Mouse (Mus musculus): Measurements from ENCODE around the gene Tceanc2.

The Tceanc2 gene

GRCm38 (mm10) chr4:107178830-107179490 lies at the start of gene Tceanc2:
Gene Tceanc2, minus strand, starts transcription at chr4:107179116.
- DNase-seq (ENCODE audit: low spot score in 2 of 2), result peak; percentile 63 to 83

- no peak for DNase-seq (ENCODE audit: low spot score in 2 of 2)
These were observed 47.4 kb upstream of the Tceanc2 start for GRCm38 (mm10) chr4:107226313-107226712.

GRCm38 (mm10) chr4:107223225-107224204 lies 44.6 kb upstream of the Tceanc2 start:
- peak in 1 of 2 experiments; percentile 28 for DNase-seq (ENCODE audit: low spot score in 2 of 2)

GRCm38 (mm10) chr4:107221524-107221923 lies 42.6 kb upstream of the Tceanc2 start:
- no peak for DNase-seq (ENCODE audit: low spot score in 2 of 2)

- peak; percentile 76 to 86 for DNase-seq (ENCODE audit: low spot score in 2 of 2)
These were observed 38.7 kb upstream of the Tceanc2 start for GRCm38 (mm10) chr4:107217574-107217973.

- DNase-seq (ENCODE audit: low spot score in 2 of 2), result no peak
These were observed 34.5 kb upstream of the Tceanc2 start for GRCm38 (mm10) chr4:107213279-107214011.

GRCm38 (mm10) chr4:107211936-107212335 lies 33.0 kb upstream of the Tceanc2 start:
- DNase-seq (ENCODE audit: low spot score in 2 of 2), result no peak

GRCm38 (mm10) chr4:107211465-107211864 lies 32.5 kb upstream of the Tceanc2 start:
- DNase-seq (ENCODE audit: low spot score in 2 of 2), result no peak

- DNase-seq (ENCODE audit: low spot score in 2 of 2), result no peak
These were observed 31.7 kb upstream of the Tceanc2 start for GRCm38 (mm10) chr4:107210483-107211097.

GRCm38 (mm10) chr4:107208880-107209279 lies 30.0 kb upstream of the Tceanc2 start, which contains the start of gene Ldlrad1:
Gene Ldlrad1, plus strand, starts transcription at chr4:107209180.
- DNase-seq (ENCODE audit: low spot score in 2 of 2), result no peak

- DNase-seq (ENCODE audit: low spot score in 2 of 2), result no peak
These were observed 28.1 kb upstream of the Tceanc2 start for GRCm38 (mm10) chr4:107207016-107207415.

GRCm38 (mm10) chr4:107203001-107203400 lies 24.1 kb upstream of the Tceanc2 start:
- no peak for DNase-seq (ENCODE audit: low spot score in 2 of 2)

GRCm38 (mm10) chr4:107201779-107202178 lies 22.9 kb upstream of the Tceanc2 start:
- DNase-seq (ENCODE audit: low spot score in 2 of 2), result no peak

GRCm38 (mm10) chr4:107198072-107198471 lies 19.2 kb upstream of the Tceanc2 start:
- DNase-seq (ENCODE audit: low spot score in 2 of 2), result no peak

- no peak for DNase-seq (ENCODE audit: low spot score in 2 of 2)
These were observed 17.5 kb upstream of the Tceanc2 start for GRCm38 (mm10) chr4:107196454-107196853.

- DNase-seq (ENCODE audit: low spot score in 2 of 2), result no peak
These were observed 14.9 kb upstream of the Tceanc2 start for GRCm38 (mm10) chr4:107193841-107194240.

GRCm38 (mm10) chr4:107185703-107186102 lies 6.8 kb upstream of the Tceanc2 start:
- DNase-seq (ENCODE audit: low spot score in 2 of 2), result no peak

- no peak for DNase-seq (ENCODE audit: low spot score in 2 of 2)
These were observed 4.3 kb upstream of the Tceanc2 start for GRCm38 (mm10) chr4:107183203-107183602.

- DNase-seq (ENCODE audit: low spot score in 2 of 2), result no peak
These were observed 3.9 kb upstream of the Tceanc2 start for GRCm38 (mm10) chr4:107182796-107183195.

GRCm38 (mm10) chr4:107181866-107182265 lies 3.0 kb upstream of the Tceanc2 start:
- DNase-seq (ENCODE audit: low spot score in 2 of 2), result no peak

- DNase-seq (ENCODE audit: low spot score in 2 of 2), result no peak
These were observed 1.8 kb upstream of the Tceanc2 start for GRCm38 (mm10) chr4:107180746-107181145.

Data from spleen, postnatal 4 days (tissue).